In genomic region chr5:27051250-27051649, GRCm38 (mm10) we compare ENCODE assay signal across 14 mouse cellular contexts.
DNase-seq lines count a peak whose midpoint lies in the region; ATAC-seq and TF ChIP-seq lines count a peak whose summit lies in the region.
"Had no signal": no experiment of that assay in that cellular context is flagged by ENCODE, and none has a peak within 500 bp of the region (broad histone marks: within the 10 kb centered on the region; RNA-seq: fewer than 3 reads in every experiment).

No protein-coding gene starts in this region.

- TF ChIP-seq EP300 in lung, postnatal 0 days (IDR thresholded peaks at IDR 0.05): no peak

- TF ChIP-seq CTCF in lung, postnatal 0 days (IDR thresholded peaks at IDR 0.05): no peak

- WGBS in hindbrain, embryonic 16.5 days: 24% methylated on average over 3 of the region's 3 CpGs
- 30% methylated on average over 3 of the region's 3 CpGs for WGBS in lung, postnatal 0 days

- no peaks in the 10 kb centered on the region for H3K27me3 ChIP-seq in hindbrain, embryonic 16.5 days (replicated peaks; ENCODE audit: control insufficient read depth, insufficient read depth, low read length)
- no peaks in the 10 kb centered on the region; the same call in 1 of the 2 replicates for H3K27me3 ChIP-seq in lung, postnatal 0 days (replicated peaks; ENCODE audit: insufficient read depth, low read length)

- no peaks in the 10 kb centered on the region for H3K9me3 ChIP-seq in hindbrain, embryonic 16.5 days (ENCODE audit: control insufficient read depth, low read length)
- no peaks in the 10 kb centered on the region for H3K9me3 ChIP-seq in lung, postnatal 0 days (ENCODE audit: low read length)
- H3K9me3 ChIP-seq: stomach, embryonic 15.5 days had no signal

- H3K27ac ChIP-seq in hindbrain, embryonic 16.5 days (ENCODE audit: low read depth, low read length): no peak overlapping the region
- H3K27ac ChIP-seq in lung, postnatal 0 days (ENCODE audit: low read length): no peak overlapping the region
- H3K27ac ChIP-seq: heart, adult 2 months; stomach, embryonic 15.5 days had no signal

- peaks cover 11% of the 10 kb centered on the region for H3K4me1 ChIP-seq in hindbrain, embryonic 16.5 days (ENCODE audit: control insufficient read depth, insufficient read depth, low read depth, low read length)
- H3K4me1 ChIP-seq in lung, postnatal 0 days (ENCODE audit: insufficient read depth, low read depth, low read length): no peaks in the 10 kb centered on the region
- H3K4me1 ChIP-seq: stomach, embryonic 15.5 days had no signal

- DNase-seq in layer of hippocampus, adult 11-12 months (ENCODE audit: low spot score): peak; percentile 54
- no peak for DNase-seq in layer of hippocampus, adult 9-10 months (ENCODE audit: low spot score)
- peak; percentile 92 for DNase-seq in brain, adult 2 months (ENCODE audit: low read depth, low spot score)
- DNase-seq in cerebellum, adult 11 months: peak; percentile 36
- no peak for DNase-seq in lung, postnatal 0 days (ENCODE audit: low spot score)
- DNase-seq: adrenal gland, adult 2 months; heart, adult 2 months; heart, postnatal 14 days; kidney, adult 9 months; thymus, postnatal 4 days had no signal

- no peak overlapping the region for H3K9ac ChIP-seq in hindbrain, embryonic 16.5 days (ENCODE audit: low read depth, low read length)
- H3K9ac ChIP-seq in lung, postnatal 0 days (replicated peaks; ENCODE audit: low read depth): no peak overlapping the region
- H3K9ac ChIP-seq: stomach, embryonic 15.5 days had no signal

- H3K36me3 ChIP-seq in hindbrain, embryonic 16.5 days (ENCODE audit: control insufficient read depth, insufficient read depth, low read length): no peaks in the 10 kb centered on the region
- H3K36me3 ChIP-seq in lung, postnatal 0 days (ENCODE audit: insufficient read depth, low read length): no peaks in the 10 kb centered on the region
- H3K36me3 ChIP-seq: stomach, embryonic 15.5 days had no signal

- 0 out of 2 replicates have a peak, but pooled peaks have one; percentile 41 for ATAC-seq in hindbrain, embryonic 16.5 days
- no peak for ATAC-seq in activated CD4-positive, CD25-positive, alpha-beta regulatory T cell, adult 4 months
- no peak for ATAC-seq in lung, postnatal 0 days
- ATAC-seq: CD4-positive, CD25-positive, alpha-beta regulatory T cell, adult 4 months had no signal

- peak overlapping the region; percentile 22 for H3K4me2 ChIP-seq in hindbrain, embryonic 16.5 days (ENCODE audit: low read length)
- no peak overlapping the region for H3K4me2 ChIP-seq in lung, postnatal 0 days (replicated peaks; ENCODE audit: low read depth, low read length)
- H3K4me2 ChIP-seq: stomach, embryonic 15.5 days had no signal

- no peak overlapping the region for H3K4me3 ChIP-seq in hindbrain, embryonic 16.5 days (ENCODE audit: low read length)
- no peak overlapping the region for H3K4me3 ChIP-seq in lung, postnatal 0 days (ENCODE audit: low read depth, low read length)
- H3K4me3 ChIP-seq: heart, adult 2 months; stomach, embryonic 15.5 days had no signal

Comparison
In these comparisons a context has a peak if more than half of its experiments do, and no peak if none do; other contexts are left out.
1. DNase-seq: peak in layer of hippocampus, adult 11-12 months (single experiment), brain, adult 2 months (single experiment) and cerebellum, adult 11 months (single experiment); none in layer of hippocampus, adult 9-10 months (single experiment) and lung, postnatal 0 days (single experiment).